Mouse (Mus musculus): Measurements from ENCODE around the gene Ndufaf4. TPM values are rescaled to one million over a fixed set of nuclear protein-coding genes. Genes with fewer than 3 reads are reported as not detected.

Ndufaf4 gene
- polyA plus RNA-seq, 1 experiment: 14.3 TPM

Other genes with a start within 250 kb of the Ndufaf4 start
- gene Klhl32, start 47.0 kb upstream of the Ndufaf4 start, polyA plus RNA-seq (2012; rRNA removed): 2.4 and 3.6 TPM in 2 replicates
- 4.1 and 5.1 TPM in 2 replicates for gene Gpr63, start 68.3 kb downstream of the Ndufaf4 start, polyA plus RNA-seq (2012; rRNA removed)